Comparison of ENCODE assay signal across 7 mouse cellular contexts in the genomic region with DNA sequence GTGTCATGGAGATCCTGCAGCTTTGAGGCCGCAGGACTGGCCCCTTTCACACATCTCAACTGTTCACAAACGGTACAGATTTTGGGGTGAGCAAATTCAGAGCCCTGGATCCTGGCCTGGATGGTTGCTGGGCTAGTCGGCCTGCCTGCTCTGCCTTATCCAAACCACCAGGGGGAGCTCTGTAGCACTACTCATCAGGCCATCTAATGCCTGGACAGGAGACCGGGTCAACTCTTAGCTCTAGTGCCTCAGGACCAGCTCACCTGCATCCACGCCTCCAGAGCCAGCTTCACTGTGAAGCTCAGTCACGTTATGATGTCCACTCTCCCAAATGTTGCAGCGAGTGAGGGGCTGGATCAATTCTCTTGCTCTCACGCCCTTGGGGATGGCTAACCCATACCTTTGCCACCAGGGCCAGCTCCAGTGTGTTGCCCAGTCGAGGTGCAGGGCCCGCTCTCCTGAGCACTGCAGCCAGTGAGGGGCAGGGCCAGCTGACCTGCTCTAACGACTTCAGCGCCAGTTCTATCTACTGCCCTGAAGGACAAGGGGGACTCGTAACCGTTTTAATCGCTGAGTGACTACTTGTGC.
DNase-seq lines count a peak whose midpoint lies in the region; ATAC-seq and TF ChIP-seq lines count a peak whose summit lies in the region.

No protein-coding gene starts in this region.

- no peak for TF ChIP-seq POLR2A in brain, embryonic 14.5 days (IDR thresholded peaks at IDR 0.05; ENCODE audit: borderline replicate concordance, extremely low read depth, insufficient read depth, insufficient read length, poor library complexity, severe bottlenecking)

- H3K27me3 ChIP-seq in Patski: no peaks in the 10 kb centered on the region

- in situ Hi-C loops in Patski (cut with MboI; ENCODE audit: low pct_unique_long_range_greater_than_20kb): no loop called here

- peak; percentile 75 for TF ChIP-seq CTCF in Patski (IDR thresholded peaks at IDR 0.05)
- peak; percentile 89 for TF ChIP-seq CTCF in brain, embryonic 14.5 days (IDR thresholded peaks at IDR 0.05; ENCODE audit: borderline replicate concordance, extremely low read depth, insufficient read depth, insufficient read length)

- POLR2A ChIA-PET in Patski (lab: Charles Lee): no interaction called here

- no peak for DNase-seq in Patski (ENCODE audit: low read depth, low spot score)
- DNase-seq in brain, embryonic 14.5 days (ENCODE audit: low read depth): peak; percentile 64
- peak; percentile 67 for DNase-seq in heart, postnatal 4 days
- peak; percentile 33 for DNase-seq in layer of hippocampus, adult 9-10 months (ENCODE audit: low spot score)
- peak; percentile 78 for DNase-seq in lung, postnatal 14 days
- peak; percentile 38 for DNase-seq in right cerebral cortex, postnatal 25 days

- ATAC-seq in Patski: no peak
- peak; percentile 78 for ATAC-seq in erythroid progenitor cell, adult 5-6 weeks (replicated peaks; ENCODE audit: low FRiP score, poor library complexity, severe bottlenecking)

- CTCF ChIA-PET in Patski (lab: Charles Lee): interaction anchor here (0.6 to 1.9 kb wide), 4 partner anchors 10 to 1813 kb away, joined by 3 to 8 read pairs (median 4); no protein-coding TSS in a partner anchor
